Mouse (Mus musculus): ENCODE measurements around the gene Gucd1. TPM values are rescaled to one million over a fixed set of nuclear protein-coding genes. Genes with fewer than 3 reads are reported as not detected.

Gucd1 gene
- polyA plus RNA-seq, 1 experiment from 2014 or later, result 24.4 TPM

- WGBS, result 1% methylated on average over 80 of the region's 81 CpGs
- Histone ChIP-seq H3K9me3 (no peaks in the 10 kb centered on the region), H3K4me1 (peaks cover 14% of the 10 kb centered on the region), H3K9ac (peak overlapping the region; percentile 29; the same call in 1 of the 2 replicates), H3K4me2 (peak overlapping the region; percentile 52), H3K4me3 (peak overlapping the region; percentile 36), H3K27me3 (replicated peaks) (peaks cover 26% of the 10 kb centered on the region), H3K27ac (no peak overlapping the region), H3K36me3 (replicated peaks) (no peaks in the 10 kb centered on the region)
- peak; percentile 44 for ATAC-seq (replicated peaks)
Measured at GRCm38 (mm10) chr10:75316908-75317761, 200.6 kb downstream of the Gucd1 start.

- ATAC-seq (replicated peaks), result no peak
- Histone ChIP-seq H3K4me1 (peaks cover 14% of the 10 kb centered on the region), H3K27me3 (replicated peaks) (peaks cover 26% of the 10 kb centered on the region), H3K36me3 (replicated peaks) (peaks cover 2% of the 10 kb centered on the region; the same call in 1 of the 2 replicates), H3K4me2 (peak within 1 kb of the TSS; percentile 52), H3K27ac (no peak within 1 kb of the TSS), H3K4me3 (peak within 1 kb of the TSS; percentile 36), H3K9me3 (no peaks in the 10 kb centered on the region), H3K9ac (peak within 1 kb of the TSS; percentile 29; the same call in 1 of the 2 replicates)
- 0% methylated on average over 4 of the region's 4 CpGs for WGBS
Measured at GRCm38 (mm10) chr10:75316872-75316907, 201.1 kb downstream of the Gucd1 start, which contains the start of gene Adora2a. TSS of gene Adora2a (plus strand) at chr10:75316877.

DNA sequence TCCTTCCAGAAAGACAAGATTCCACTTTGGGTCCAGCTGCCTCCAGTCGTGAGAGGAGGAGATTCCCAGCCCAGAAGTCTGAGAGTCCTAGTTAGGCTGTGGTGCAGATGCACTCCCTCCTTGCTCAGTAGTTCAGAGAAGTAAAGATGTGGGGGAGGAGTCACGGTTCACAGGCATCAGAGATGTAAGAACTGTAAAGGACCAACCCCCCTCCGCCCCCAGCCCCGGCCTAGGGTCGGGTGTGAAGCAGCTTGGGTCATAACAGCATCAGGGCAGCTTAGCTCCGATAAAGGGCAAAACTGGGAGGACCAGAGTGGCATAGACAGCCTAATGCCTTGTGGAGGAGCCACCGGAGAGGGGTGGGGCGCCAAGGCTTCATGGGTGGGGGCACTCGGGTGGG lies 201.3 kb downstream of the Gucd1 start:
- Histone ChIP-seq H3K4me3 (peak overlapping the region; percentile 36), H3K36me3 (replicated peaks) (peaks cover 5% of the 10 kb centered on the region; the same call in 1 of the 2 replicates), H3K27ac (no peak overlapping the region), H3K9me3 (no peaks in the 10 kb centered on the region), H3K9ac (peak overlapping the region; percentile 29; the same call in 1 of the 2 replicates), H3K4me1 (peaks cover 14% of the 10 kb centered on the region), H3K27me3 (replicated peaks) (peaks cover 26% of the 10 kb centered on the region), H3K4me2 (peak overlapping the region; percentile 52)
- peak; percentile 53 for ATAC-seq (replicated peaks)
- 9% methylated on average over 9 of the region's 9 CpGs for WGBS

GRCm38 (mm10) chr10:75315756-75316155 lies 202.0 kb downstream of the Gucd1 start:
- ATAC-seq (replicated peaks), result no peak
- peaks cover 26% of the 10 kb centered on the region for H3K27me3 ChIP-seq (replicated peaks)
- H3K4me1 ChIP-seq, result peaks cover 14% of the 10 kb centered on the region
- no peak overlapping the region for H3K9ac ChIP-seq
- H3K4me3 ChIP-seq, result no peak overlapping the region
- 72% methylated on average over 8 of the region's 8 CpGs for WGBS
- no peak overlapping the region for H3K27ac ChIP-seq
- no peak overlapping the region for H3K4me2 ChIP-seq
- peaks cover 10% of the 10 kb centered on the region; the same call in 1 of the 2 replicates for H3K36me3 ChIP-seq (replicated peaks)
- H3K9me3 ChIP-seq, result no peaks in the 10 kb centered on the region

DNA sequence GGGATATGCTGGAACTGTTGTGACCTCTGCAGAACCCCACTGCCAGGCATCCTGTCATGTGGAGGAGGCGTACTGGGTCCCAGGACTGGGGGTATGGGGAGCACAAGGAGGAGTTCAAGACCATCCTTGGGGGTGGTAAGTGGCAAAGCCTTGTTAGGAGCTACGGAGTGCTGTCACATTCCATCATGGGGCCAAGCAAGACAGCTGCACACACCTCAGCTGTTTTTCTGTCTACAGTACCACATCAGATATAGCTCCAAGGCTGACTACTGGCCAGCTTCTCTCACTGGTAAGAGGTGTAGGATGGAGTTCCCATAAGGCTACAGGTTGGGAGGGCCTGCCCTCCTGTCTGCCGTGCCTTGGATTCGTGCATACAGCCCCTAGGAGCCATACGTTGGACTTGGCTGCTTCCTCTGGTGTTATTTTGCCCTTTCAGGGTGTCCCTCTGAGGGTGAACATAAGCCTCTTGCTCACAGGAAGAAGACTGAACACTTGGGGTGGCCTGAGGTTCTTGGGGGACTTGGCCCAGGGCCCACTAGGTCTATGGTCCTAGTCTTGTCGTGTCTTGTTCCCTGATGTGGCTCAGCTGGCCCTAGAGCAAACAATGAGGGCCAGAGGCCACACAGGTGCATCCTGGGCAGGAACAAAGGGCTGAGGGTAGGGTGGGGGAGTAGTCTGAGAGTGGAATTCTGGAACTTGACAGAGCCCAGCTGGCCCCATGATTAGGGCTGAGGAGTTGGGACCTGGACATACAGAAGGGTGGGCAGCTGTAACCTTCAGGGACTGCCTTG lies 203.4 kb downstream of the Gucd1 start:
- Histone ChIP-seq H3K9me3 (no peaks in the 10 kb centered on the region), H3K4me1 (peaks cover 14% of the 10 kb centered on the region), H3K9ac (no peak overlapping the region), H3K36me3 (replicated peaks) (peaks cover 20% of the 10 kb centered on the region; the same call in 1 of the 2 replicates), H3K4me3 (no peak overlapping the region), H3K4me2 (no peak overlapping the region), H3K27ac (no peak overlapping the region), H3K27me3 (replicated peaks) (peaks cover 24% of the 10 kb centered on the region)
- 73% methylated on average over 6 of the region's 6 CpGs for WGBS
- ATAC-seq (replicated peaks), result no peak

DNA sequence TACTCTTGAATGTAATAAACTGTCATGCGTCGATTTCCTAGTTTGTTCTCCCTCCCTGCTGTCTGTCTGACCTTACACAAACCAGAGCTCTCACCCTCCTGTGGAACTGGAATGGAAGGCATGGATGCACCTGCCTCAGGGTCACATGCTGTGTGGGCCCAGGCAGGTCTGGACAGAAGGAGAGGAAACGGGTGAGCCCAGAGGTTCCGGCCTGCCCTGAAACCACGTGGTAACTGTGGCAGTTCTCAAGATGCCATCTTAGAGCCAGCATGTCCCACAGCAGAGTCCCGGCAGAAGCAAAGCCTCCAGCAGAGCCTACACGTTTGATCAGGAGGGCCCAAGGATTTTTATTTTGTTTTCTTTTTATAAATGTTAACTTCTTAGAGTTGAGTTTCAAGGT lies 205.4 kb downstream of the Gucd1 start:
- 83% methylated on average over 7 of the region's 7 CpGs for WGBS

DNA sequence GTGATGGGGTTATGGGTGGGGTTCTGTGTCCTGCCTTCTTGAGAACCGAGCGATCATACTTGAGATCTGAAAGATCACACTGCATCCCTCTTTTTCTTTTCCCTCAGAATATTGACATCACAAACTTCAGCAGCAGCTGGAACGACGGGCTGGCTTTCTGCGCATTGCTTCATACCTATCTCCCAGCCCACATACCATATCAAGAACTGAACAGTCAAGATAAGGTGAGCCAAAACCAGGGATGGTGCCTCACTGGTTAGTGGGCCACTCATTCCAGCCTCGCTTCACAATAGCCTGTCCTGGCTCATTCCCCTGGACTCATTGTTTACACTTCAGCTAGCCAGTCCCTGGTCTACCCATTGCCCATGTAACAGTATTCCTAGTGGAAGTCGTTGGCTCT lies 210.6 kb downstream of the Gucd1 start:
- no peak overlapping the region for H3K9ac ChIP-seq
- no peak overlapping the region for H3K4me2 ChIP-seq
- no peak overlapping the region for H3K27ac ChIP-seq
- WGBS, result 96% methylated on average over 7 of the region's 7 CpGs
- no peaks in the 10 kb centered on the region for H3K4me1 ChIP-seq
- no peak overlapping the region for H3K4me3 ChIP-seq
- H3K36me3 ChIP-seq (replicated peaks), result peaks cover 40% of the 10 kb centered on the region; the same call in 1 of the 2 replicates
- H3K27me3 ChIP-seq (replicated peaks), result no peaks in the 10 kb centered on the region
- ATAC-seq (replicated peaks), result no peak
- no peaks in the 10 kb centered on the region for H3K9me3 ChIP-seq

More for the DNA sequence above, 205.4 kb downstream of the Gucd1 start:
- Histone ChIP-seq H3K4me2 (no peak overlapping the region), H3K4me3 (no peak overlapping the region), H3K36me3 (replicated peaks) (peaks cover 36% of the 10 kb centered on the region; the same call in 1 of the 2 replicates), H3K9me3 (no peaks in the 10 kb centered on the region), H3K9ac (no peak overlapping the region), H3K27ac (no peak overlapping the region), H3K27me3 (replicated peaks) (peaks cover 6% of the 10 kb centered on the region; the same call in 1 of the 2 replicates), H3K4me1 (peaks cover 10% of the 10 kb centered on the region)
- no peak for ATAC-seq (replicated peaks)

- Histone ChIP-seq H3K9ac (no peak overlapping the region), H3K9me3 (no peaks in the 10 kb centered on the region), H3K4me3 (no peak overlapping the region), H3K4me1 (no peaks in the 10 kb centered on the region), H3K36me3 (replicated peaks) (peaks cover 19% of the 10 kb centered on the region; the same call in 1 of the 2 replicates), H3K4me2 (no peak overlapping the region), H3K27me3 (replicated peaks) (no peaks in the 10 kb centered on the region), H3K27ac (0 out of 2 replicates have a peak overlapping the region, but pooled peaks have one; percentile 19)
- WGBS, result 74% methylated on average over 6 of the region's 6 CpGs
- ATAC-seq (replicated peaks), result no peak
Measured at GRCm38 (mm10) chr10:75304413-75304812, 213.4 kb downstream of the Gucd1 start.

GRCm38 (mm10) chr10:75304049-75304405 lies 213.7 kb downstream of the Gucd1 start:
- H3K4me1 ChIP-seq, result no peaks in the 10 kb centered on the region
- ATAC-seq (replicated peaks), result no peak
- no peak overlapping the region for H3K4me3 ChIP-seq
- 0 out of 2 replicates have a peak overlapping the region, but pooled peaks have one; percentile 27 for H3K27ac ChIP-seq
- no peaks in the 10 kb centered on the region for H3K9me3 ChIP-seq
- H3K27me3 ChIP-seq (replicated peaks), result no peaks in the 10 kb centered on the region
- H3K4me2 ChIP-seq, result no peak overlapping the region
- no peak overlapping the region for H3K9ac ChIP-seq
- H3K36me3 ChIP-seq (replicated peaks), result peaks cover 19% of the 10 kb centered on the region; the same call in 1 of the 2 replicates
- 91% methylated on average over 5 of the region's 5 CpGs for WGBS

GRCm38 (mm10) chr10:75303324-75304048 lies 214.3 kb downstream of the Gucd1 start:
- Histone ChIP-seq H3K27me3 (replicated peaks) (no peaks in the 10 kb centered on the region), H3K36me3 (replicated peaks) (peaks cover 15% of the 10 kb centered on the region; the same call in 1 of the 2 replicates), H3K9me3 (no peaks in the 10 kb centered on the region), H3K4me1 (no peaks in the 10 kb centered on the region), H3K4me3 (no peak overlapping the region), H3K9ac (no peak overlapping the region), H3K4me2 (no peak overlapping the region), H3K27ac (0 out of 2 replicates have a peak overlapping the region, but pooled peaks have one; percentile 27)
- 86% methylated on average over 8 of the region's 8 CpGs for WGBS
- ATAC-seq (replicated peaks), result no peak

- Histone ChIP-seq H3K36me3 (replicated peaks) (peaks cover 5% of the 10 kb centered on the region; the same call in 1 of the 2 replicates), H3K4me3 (no peak overlapping the region), H3K9me3 (no peaks in the 10 kb centered on the region), H3K4me2 (no peak overlapping the region), H3K27me3 (replicated peaks) (no peaks in the 10 kb centered on the region), H3K27ac (no peak overlapping the region), H3K9ac (no peak overlapping the region), H3K4me1 (no peaks in the 10 kb centered on the region)
- ATAC-seq (replicated peaks), result no peak
- 92% methylated on average over 4 of the region's 4 CpGs for WGBS
Measured at GRCm38 (mm10) chr10:75302536-75302935, 215.2 kb downstream of the Gucd1 start.

DNA sequence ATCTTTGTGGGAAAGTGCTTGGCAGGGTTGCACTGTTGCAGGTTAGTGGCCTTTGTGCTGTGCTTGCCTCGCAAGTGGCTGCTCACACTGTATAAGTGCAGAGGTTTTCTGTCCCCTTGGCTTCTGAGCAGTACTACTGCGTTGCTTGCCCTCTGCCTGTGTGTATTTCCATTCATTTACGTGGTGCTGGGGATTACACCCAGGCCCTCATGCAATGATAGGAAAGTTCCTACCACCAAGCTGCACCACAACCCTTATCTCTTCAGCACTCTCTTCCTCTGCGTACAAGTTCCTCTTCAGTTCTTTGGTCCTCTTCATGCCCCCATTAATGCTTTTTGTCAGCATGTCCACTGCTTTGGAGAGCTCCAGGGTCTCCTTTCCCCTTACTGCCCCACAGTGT lies 215.8 kb downstream of the Gucd1 start:
- H3K9me3 ChIP-seq, result no peaks in the 10 kb centered on the region

More for the DNA sequence above, 215.8 kb downstream of the Gucd1 start:
- Histone ChIP-seq H3K4me2 (no peak overlapping the region), H3K9ac (no peak overlapping the region), H3K4me1 (no peaks in the 10 kb centered on the region), H3K27me3 (replicated peaks) (no peaks in the 10 kb centered on the region), H3K36me3 (replicated peaks) (no peaks in the 10 kb centered on the region; the same call in 1 of the 2 replicates), H3K4me3 (no peak overlapping the region), H3K27ac (no peak overlapping the region)
- ATAC-seq (replicated peaks), result no peak
- 95% methylated on average over 4 of the region's 4 CpGs for WGBS
